Mouse (Mus musculus) forebrain, postnatal 0 days (tissue): ENCODE data around the gene Sult1a1. TPM values are rescaled to one million over a fixed set of nuclear protein-coding genes. Genes with fewer than 3 reads are reported as not detected.

Experiments
- ATAC-seq: fragments of 200-750 bp; cut with Nextera tagmentation; 2 replicates; pipeline ENCODE4 v1.8.0; 2017; ENCODE audit warnings: mild to moderate bottlenecking, moderate library complexity
- DNase-seq: peaks from one replicate; pipeline ENCODE4 v3.0.0-alpha.2; 2015
- H3K27ac ChIP-seq: fragments of 300-500 bp; sonication (generic); 2 replicates; pipeline ENCODE4 v1.5.1; 2014; ENCODE audit warnings: low read depth, mild to moderate bottlenecking, antibody characterized with exemption, low read length, moderate library complexity, mixed read lengths
- H3K27me3 ChIP-seq: fragments of 300-500 bp; sonication (generic); 2 replicates; pipeline ENCODE4 v1.6.1; 2014; ENCODE audit warnings: mild to moderate bottlenecking, low read length, mixed read lengths; ENCODE audit not compliant: insufficient read depth
- H3K36me3 ChIP-seq: fragments of 300-500 bp; sonication (generic); 2 replicates; pipeline ENCODE4 v1.6.1; 2014; ENCODE audit warnings: mild to moderate bottlenecking, moderate library complexity; ENCODE audit not compliant: insufficient read depth
- H3K4me1 ChIP-seq: fragments of 300-500 bp; sonication (generic); 2 replicates; pipeline ENCODE4 v1.6.1; 2014; ENCODE audit warnings: antibody characterized with exemption; ENCODE audit not compliant: insufficient read depth
- H3K4me2 ChIP-seq: fragments of 300-500 bp; sonication (generic); 2 replicates; pipeline ENCODE4 v1.6.1; 2014; ENCODE audit warnings: low read depth, mild to moderate bottlenecking, moderate library complexity
- H3K4me3 ChIP-seq: fragments of 300-500 bp; sonication (generic); 2 replicates; pipeline ENCODE4 v1.5.1; 2014; ENCODE audit warnings: low read depth, low read length, mixed read lengths
- H3K9ac ChIP-seq: fragments of 300-500 bp; sonication (generic); 2 replicates; pipeline ENCODE4 v1.6.1; 2014; ENCODE audit warnings: mild to moderate bottlenecking
- H3K9me3 ChIP-seq: fragments of 300-500 bp; sonication (generic); 2 replicates; pipeline ENCODE4 v1.6.1; 2016; ENCODE audit warnings: low read length
- CTCF ChIP-seq: sonication (generic); IDR thresholded peaks from 2 replicates; pipeline ENCODE4 v1.5.1; 2016; ENCODE audit warnings: antibody characterized with exemption, control low read depth, low read depth
- WGBS: fragments of 180-500 bp; shearing (Covaris S2); extraction: QIAGEN DNeasy Blood & Tissue Kit; methylation state at CpG from one replicate; pipeline ENCODE4 v1.1.7; 2014; 5-methylcytosine and 5-hydroxymethylcytosine counted together
- polyA plus RNA-seq: library from polyadenylated mRNA; unstranded; fragments of >200 nt; fragmentation: Nextera tagmentation; extraction: Ambion mirVana; gene quantifications from 2 replicates; pipeline ENCODE4 v1.2.1, GENCODE M21; 2015
- total RNA-seq: library from RNA; depleted of rRNA; stranded (reverse); fragments of >200 nt; gene quantifications from 2 replicates; pipeline ENCODE4 v1.2.3, GENCODE M21; 2014

The Sult1a1 gene
- total and polyA plus RNA-seq, 2 experiments from 2014 or later, result 16.0 to 22.8 TPM

GRCm38 (mm10) chr7:126696886-126697285 lies 20.7 kb upstream of the Sult1a1 start:
- TF ChIP-seq CTCF, result no peak
- H3K36me3 ChIP-seq, result peaks cover 31% of the 10 kb centered on the region
- no peak for ATAC-seq
- H3K27me3 ChIP-seq, result no peaks in the 10 kb centered on the region
- no peak for DNase-seq
- 76% methylated on average over 3 of the region's 3 CpGs for WGBS
- H3K9me3 ChIP-seq, result no peaks in the 10 kb centered on the region
- peaks cover 19% of the 10 kb centered on the region for H3K4me1 ChIP-seq
- peak overlapping the region; percentile 79; the same call in 1 of the 2 replicates for H3K9ac ChIP-seq
- H3K27ac ChIP-seq, result no peak overlapping the region; the same call in 1 of the 2 replicates
- H3K4me3 ChIP-seq, result peak overlapping the region; percentile 66
- peak overlapping the region; percentile 88 for H3K4me2 ChIP-seq

GRCm38 (mm10) chr7:126696303-126696702 lies 20.1 kb upstream of the Sult1a1 start:
- WGBS, result 3% methylated on average over 17 of the region's 17 CpGs
- Histone ChIP-seq H3K4me2 (peak overlapping the region; percentile 88), H3K27me3 (no peaks in the 10 kb centered on the region), H3K4me3 (peak overlapping the region; percentile 66), H3K36me3 (peaks cover 35% of the 10 kb centered on the region), H3K9me3 (no peaks in the 10 kb centered on the region), H3K9ac (peak overlapping the region; percentile 79), H3K27ac (peak overlapping the region; percentile 75), H3K4me1 (peaks cover 16% of the 10 kb centered on the region)
- DNase-seq (peak; percentile 24), ATAC-seq (no peak)
- TF ChIP-seq CTCF, result no peak

GRCm38 (mm10) chr7:126695631-126696207 lies 19.5 kb upstream of the Sult1a1 start, which contains the start of gene Slx1b:
Slx1b (minus strand) TSS chr7:126695784.
- Histone ChIP-seq H3K9me3 (no peaks in the 10 kb centered on the region), H3K27ac (peak within 1 kb of the TSS; percentile 87), H3K9ac (peak within 1 kb of the TSS; percentile 79), H3K27me3 (no peaks in the 10 kb centered on the region), H3K4me1 (peaks cover 16% of the 10 kb centered on the region), H3K36me3 (peaks cover 40% of the 10 kb centered on the region), H3K4me2 (peak within 1 kb of the TSS; percentile 88), H3K4me3 (peak within 1 kb of the TSS; percentile 66)
- DNase-seq (peak; percentile 98), ATAC-seq (peak; percentile 98)
- under 1% methylated on average over 40 of the region's 40 CpGs for WGBS
- peak; percentile 97 for TF ChIP-seq CTCF

GRCm38 (mm10) chr7:126695210-126695611 lies 19.0 kb upstream of the Sult1a1 start, which contains the start of gene Bola2:
Bola2 (plus strand) TSS chr7:126695401.
- Histone ChIP-seq H3K4me2 (peak within 1 kb of the TSS; percentile 88), H3K27me3 (no peaks in the 10 kb centered on the region), H3K9me3 (no peaks in the 10 kb centered on the region), H3K4me1 (peaks cover 16% of the 10 kb centered on the region), H3K36me3 (peaks cover 39% of the 10 kb centered on the region), H3K4me3 (peak within 1 kb of the TSS; percentile 66), H3K27ac (peak within 1 kb of the TSS; percentile 87), H3K9ac (peak within 1 kb of the TSS; percentile 79)
- DNase-seq, result no peak
- WGBS, result 0% methylated on average over 31 of the region's 31 CpGs
- peak; percentile 38 for ATAC-seq
- TF ChIP-seq CTCF, result no peak

- peak overlapping the region; percentile 87 for H3K27ac ChIP-seq
Measured at GRCm38 (mm10) chr7:126694441-126695051, 18.3 kb upstream of the Sult1a1 start.

GRCm38 (mm10) chr7:126693781-126694180 lies 17.5 kb upstream of the Sult1a1 start:
- Histone ChIP-seq H3K36me3 (peaks cover 25% of the 10 kb centered on the region), H3K4me3 (no peak overlapping the region), H3K9ac (no peak overlapping the region), H3K27me3 (no peaks in the 10 kb centered on the region), H3K4me1 (peaks cover 16% of the 10 kb centered on the region), H3K9me3 (no peaks in the 10 kb centered on the region), H3K4me2 (peak overlapping the region; percentile 23; the same call in 1 of the 2 replicates), H3K27ac (no peak overlapping the region)
- ATAC-seq (no peak), DNase-seq (no peak)
- 83% methylated on average over 7 of the region's 7 CpGs for WGBS
- no peak for TF ChIP-seq CTCF

More at GRCm38 (mm10) chr7:126694441-126695051, 18.3 kb upstream of the Sult1a1 start:
- no peak for TF ChIP-seq CTCF
- Histone ChIP-seq H3K27me3 (no peaks in the 10 kb centered on the region), H3K9me3 (no peaks in the 10 kb centered on the region), H3K4me2 (peak overlapping the region; percentile 58), H3K4me3 (peak overlapping the region; percentile 66), H3K4me1 (peaks cover 16% of the 10 kb centered on the region), H3K9ac (peak overlapping the region; percentile 57), H3K36me3 (peaks cover 33% of the 10 kb centered on the region)
- ATAC-seq, result no peak
- no peak for DNase-seq
- WGBS, result 24% methylated on average over 10 of the region's 10 CpGs

GRCm38 (mm10) chr7:126693256-126693655 lies 17.0 kb upstream of the Sult1a1 start:
- H3K27me3 ChIP-seq, result no peaks in the 10 kb centered on the region
- TF ChIP-seq CTCF, result peak; percentile 87
- H3K4me1 ChIP-seq, result peaks cover 16% of the 10 kb centered on the region
- no peaks in the 10 kb centered on the region for H3K9me3 ChIP-seq
- H3K9ac ChIP-seq, result no peak overlapping the region
- no peak for ATAC-seq
- H3K27ac ChIP-seq, result no peak overlapping the region
- peak; percentile 90 for DNase-seq
- peaks cover 23% of the 10 kb centered on the region for H3K36me3 ChIP-seq
- H3K4me2 ChIP-seq, result no peak overlapping the region
- WGBS, result 33% methylated on average over 3 of the region's 3 CpGs
- no peak overlapping the region for H3K4me3 ChIP-seq
